Mouse (Mus musculus) liver, postnatal 0 days (tissue): ENCODE results near the gene Gpr26. TPM values are rescaled to one million over a fixed set of nuclear protein-coding genes. Genes with fewer than 3 reads are reported as not detected.

Experiments used
- ATAC-seq: fragments of 200-750 bp; cut with Nextera tagmentation; 2 replicates; pipeline ENCODE4 v1.8.0; 2017; ENCODE audit warnings: mild to moderate bottlenecking, moderate library complexity
- DNase-seq: peaks from one replicate; pipeline ENCODE4 v3.0.0-alpha.2; 2016
- H3K27ac ChIP-seq: fragments of 300-500 bp; sonication (generic); 2 replicates; pipeline ENCODE4 v1.5.1; 2014; ENCODE audit warnings: antibody characterized with exemption, moderate library complexity, mild to moderate bottlenecking, low read depth
- H3K27me3 ChIP-seq: fragments of 300-500 bp; sonication (generic); 2 replicates; pipeline ENCODE4 v1.6.1; 2014; ENCODE audit warnings: low read length, control low read depth, mixed read lengths; ENCODE audit not compliant: insufficient read depth
- H3K36me3 ChIP-seq: fragments of 300-500 bp; sonication (generic); replicated peaks from 2 replicates; pipeline ENCODE4 v1.6.1; 2014; ENCODE audit warnings: mild to moderate bottlenecking, control low read depth, low read length, moderate library complexity, mixed read lengths; ENCODE audit not compliant: insufficient read depth
- H3K4me1 ChIP-seq: fragments of 300-500 bp; sonication (generic); 2 replicates; pipeline ENCODE4 v1.6.1; 2014; ENCODE audit warnings: antibody characterized with exemption, mild to moderate bottlenecking, control low read depth; ENCODE audit not compliant: insufficient read depth
- H3K4me2 ChIP-seq: fragments of 300-500 bp; sonication (generic); 2 replicates; pipeline ENCODE4 v1.6.1; 2014; ENCODE audit warnings: low read depth, mild to moderate bottlenecking, low read length, moderate library complexity, mixed read lengths
- H3K4me3 ChIP-seq: fragments of 300-500 bp; sonication (generic); 2 replicates; pipeline ENCODE4 v1.5.1; 2014; ENCODE audit warnings: low read depth, low read length
- H3K9ac ChIP-seq: fragments of 300-500 bp; sonication (generic); replicated peaks from 2 replicates; pipeline ENCODE4 v1.6.1; 2014; ENCODE audit warnings: mild to moderate bottlenecking, moderate library complexity
- H3K9me3 ChIP-seq: fragments of 300-500 bp; sonication (generic); 2 replicates; pipeline ENCODE4 v1.6.1; 2016; ENCODE audit warnings: mild to moderate bottlenecking, control low read depth, low read length, mixed read lengths
- CTCF ChIP-seq: sonication (generic); IDR thresholded peaks from 2 replicates; pipeline ENCODE4 v1.5.1; 2016; ENCODE audit warnings: antibody characterized with exemption, low read depth
- EP300 ChIP-seq: IDR thresholded peaks from 2 replicates; pipeline ENCODE4 v1.6.1; 2016; ENCODE audit warnings: antibody characterized with exemption, low read depth, mild to moderate bottlenecking
- WGBS: fragments of 180-500 bp; shearing (Covaris S2); extraction: QIAGEN DNeasy Blood & Tissue Kit; methylation state at CpG from one replicate; pipeline ENCODE4 v1.1.7; 2014; ENCODE audit not compliant: insufficient replicate concordance; 5-methylcytosine and 5-hydroxymethylcytosine counted together
- polyA plus RNA-seq: library from polyadenylated mRNA; unstranded; fragments of >200 nt; fragmentation: Nextera tagmentation; extraction: Ambion mirVana; gene quantifications from 2 replicates; pipeline ENCODE4 v1.2.1, GENCODE M21; 2015

Gene Gpr26
- polyA plus RNA-seq, 1 experiment from 2014 or later: not detected

- Histone ChIP-seq H3K9me3 (no peaks in the 10 kb centered on the region), H3K4me2 (no peak overlapping the region), H3K27ac (no peak overlapping the region), H3K36me3 (no peaks in the 10 kb centered on the region), H3K9ac (no peak overlapping the region), H3K27me3 (no peaks in the 10 kb centered on the region), H3K4me3 (no peak overlapping the region), H3K4me1 (no peaks in the 10 kb centered on the region)
- WGBS: 23% methylated on average over 6 of the region's 6 CpGs
- no peak for DNase-seq
- ATAC-seq: no peak
- TF ChIP-seq CTCF (no peak), EP300 (no peak)
Measured at GRCm38 (mm10) chr7:131989056-131989455, 22.8 kb downstream of the Gpr26 start.

DNA sequence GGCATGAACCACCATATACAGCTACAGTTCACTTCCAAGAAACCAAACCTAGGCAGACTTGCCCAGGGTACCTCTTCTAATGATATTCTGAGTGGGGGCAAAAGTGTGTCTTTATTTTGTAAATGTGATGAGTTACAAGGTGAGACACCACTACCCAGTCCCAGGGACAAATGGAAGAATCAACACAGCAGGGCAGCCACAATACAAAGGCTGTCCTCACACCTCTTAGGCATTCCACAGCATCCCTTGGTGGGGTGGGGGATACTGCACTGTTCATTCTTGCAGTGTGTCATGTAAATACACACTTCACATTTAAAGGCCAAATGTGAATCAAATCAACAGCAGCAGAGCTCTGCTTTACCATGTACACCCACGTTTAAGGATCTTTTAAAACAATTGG, 26.0 kb downstream of the Gpr26 start:
- Histone ChIP-seq H3K9ac (no peak overlapping the region), H3K27ac (no peak overlapping the region), H3K27me3 (no peaks in the 10 kb centered on the region), H3K4me1 (no peaks in the 10 kb centered on the region), H3K4me3 (no peak overlapping the region), H3K36me3 (no peaks in the 10 kb centered on the region), H3K4me2 (no peak overlapping the region), H3K9me3 (no peaks in the 10 kb centered on the region)
- 61% methylated on average over 1 of the region's 1 CpGs for WGBS
- TF ChIP-seq EP300: no peak
- no peak for TF ChIP-seq CTCF
- ATAC-seq (no peak), DNase-seq (no peak)

- Histone ChIP-seq H3K36me3 (no peaks in the 10 kb centered on the region), H3K27me3 (no peaks in the 10 kb centered on the region), H3K9me3 (no peaks in the 10 kb centered on the region), H3K4me3 (no peak overlapping the region), H3K4me2 (no peak overlapping the region), H3K9ac (no peak overlapping the region), H3K27ac (no peak overlapping the region), H3K4me1 (no peaks in the 10 kb centered on the region)
- TF ChIP-seq EP300 (no peak), CTCF (no peak)
- 65% methylated on average over 3 of the region's 3 CpGs for WGBS
- no peak for DNase-seq
- no peak for ATAC-seq
Measured at GRCm38 (mm10) chr7:131992873-131993272, 26.6 kb downstream of the Gpr26 start.

DNA sequence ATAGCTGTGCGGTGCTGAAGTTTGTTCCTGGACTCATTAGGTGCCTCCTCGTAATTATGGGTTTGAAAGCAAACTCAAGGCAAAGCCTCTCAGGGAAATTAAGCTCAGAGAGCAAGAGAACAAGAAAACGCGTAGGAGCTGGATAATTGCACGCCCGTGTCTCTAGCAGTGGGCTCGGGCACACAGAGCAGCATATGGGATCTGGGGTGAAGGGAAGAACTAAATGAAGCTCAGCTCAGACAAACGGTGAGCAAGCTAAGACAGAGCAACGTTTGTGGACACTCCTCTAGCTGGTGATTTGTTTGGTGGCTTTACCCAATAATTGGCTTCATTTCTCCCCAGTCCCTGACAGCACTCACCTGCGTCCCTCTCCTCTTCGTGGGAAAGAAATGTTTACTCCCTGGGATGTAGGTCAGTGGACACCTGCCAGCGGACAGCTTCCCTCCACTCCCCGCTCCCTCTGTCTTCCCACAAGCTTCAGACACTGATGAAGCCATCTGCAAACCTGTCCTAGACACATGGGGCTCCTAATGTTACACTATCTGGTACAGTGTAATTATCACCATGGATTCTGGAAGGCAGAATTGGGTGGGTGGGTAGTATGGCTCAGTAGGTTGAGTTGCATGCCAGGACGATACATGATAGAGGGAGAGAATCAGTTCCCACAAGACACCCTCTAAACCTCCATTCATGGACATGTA, 39.9 kb downstream of the Gpr26 start:
- Histone ChIP-seq H3K4me3 (no peak overlapping the region), H3K36me3 (no peaks in the 10 kb centered on the region), H3K4me2 (no peak overlapping the region), H3K9ac (no peak overlapping the region), H3K27me3 (no peaks in the 10 kb centered on the region), H3K27ac (no peak overlapping the region), H3K4me1 (no peaks in the 10 kb centered on the region), H3K9me3 (no peaks in the 10 kb centered on the region)
- TF ChIP-seq EP300 (no peak), CTCF (no peak)
- no peak for DNase-seq
- 75% methylated on average over 14 of the region's 14 CpGs for WGBS
- no peak for ATAC-seq

GRCm38 (mm10) chr7:132009002-132009401, 42.7 kb downstream of the Gpr26 start:
- H3K9ac ChIP-seq: no peak overlapping the region
- WGBS: 66% methylated on average over 7 of the region's 7 CpGs
- H3K27ac ChIP-seq: no peak overlapping the region

DNA sequence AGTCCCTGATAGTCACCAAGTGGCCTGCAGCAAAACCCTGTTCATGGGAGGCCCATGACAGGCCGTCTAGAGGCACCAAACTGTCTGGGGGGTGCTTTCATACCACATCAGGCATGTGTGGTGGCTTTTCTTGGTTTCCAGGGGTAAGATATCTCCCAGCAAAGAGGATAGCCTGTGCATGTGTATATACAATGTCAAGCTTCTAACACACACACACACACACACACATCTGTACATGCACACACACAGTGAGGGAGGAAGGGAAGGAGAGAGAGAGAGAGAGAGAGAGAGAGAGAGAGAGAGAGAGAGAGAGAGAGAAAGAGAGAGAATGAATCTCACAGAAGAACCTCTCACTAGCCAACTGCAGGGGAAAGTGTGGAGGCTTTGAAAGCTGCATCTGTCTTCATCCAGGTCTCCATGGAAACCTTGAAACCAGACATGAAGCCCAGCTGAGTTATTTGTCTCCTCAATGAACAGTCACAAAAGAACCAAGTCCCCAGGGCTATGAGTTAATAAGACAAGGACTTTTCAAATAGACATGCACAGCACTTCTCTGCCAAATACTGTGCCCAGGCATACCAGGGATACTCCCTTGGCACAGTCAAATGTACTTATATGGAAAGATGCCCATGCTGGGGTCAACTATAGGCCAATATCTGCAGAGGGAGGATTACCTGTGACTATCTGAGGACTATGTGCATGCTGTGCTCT, 46.9 kb downstream of the Gpr26 start:
- no peak overlapping the region for H3K27ac ChIP-seq
- no peak overlapping the region for H3K4me2 ChIP-seq
- WGBS: 23% methylated on average over 1 of the region's 1 CpGs
- H3K4me1 ChIP-seq: no peaks in the 10 kb centered on the region
- no peaks in the 10 kb centered on the region for H3K36me3 ChIP-seq
- H3K4me3 ChIP-seq: no peak overlapping the region
- no peak for ATAC-seq
- TF ChIP-seq CTCF (no peak), EP300 (no peak)
- no peak overlapping the region for H3K9ac ChIP-seq
- DNase-seq: no peak
- no peaks in the 10 kb centered on the region for H3K27me3 ChIP-seq
- no peaks in the 10 kb centered on the region for H3K9me3 ChIP-seq

More at GRCm38 (mm10) chr7:132009002-132009401, 42.7 kb downstream of the Gpr26 start:
- DNase-seq: no peak
- Histone ChIP-seq H3K9me3 (no peaks in the 10 kb centered on the region), H3K27me3 (no peaks in the 10 kb centered on the region), H3K4me1 (no peaks in the 10 kb centered on the region), H3K4me2 (no peak overlapping the region), H3K36me3 (no peaks in the 10 kb centered on the region), H3K4me3 (no peak overlapping the region)
- TF ChIP-seq EP300 (no peak), CTCF (no peak)
- ATAC-seq: no peak

DNA sequence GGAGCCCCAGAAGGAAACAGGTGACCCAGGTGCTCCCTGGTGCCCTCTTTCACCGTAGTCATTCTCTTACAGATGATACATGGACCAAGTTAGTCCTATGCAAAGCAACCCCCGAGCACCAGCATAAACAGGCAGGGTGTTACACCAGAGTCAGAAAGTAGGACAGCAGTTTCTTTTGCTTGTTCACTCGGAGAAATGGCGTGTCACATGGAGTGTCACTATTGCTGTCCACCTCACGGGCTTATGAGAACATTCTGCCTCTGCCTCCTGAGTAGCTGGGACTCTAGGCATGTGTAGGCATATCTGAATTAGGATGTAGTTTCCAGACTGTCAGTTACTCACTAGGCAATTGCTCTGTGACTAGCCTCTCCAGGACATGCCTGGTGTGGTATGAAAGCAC, 47.7 kb downstream of the Gpr26 start:
- no peaks in the 10 kb centered on the region for H3K4me1 ChIP-seq
- TF ChIP-seq EP300 (no peak), CTCF (no peak)
- H3K27ac ChIP-seq: no peak overlapping the region
- H3K36me3 ChIP-seq: no peaks in the 10 kb centered on the region
- H3K9ac ChIP-seq: no peak overlapping the region
- 66% methylated on average over 5 of the region's 5 CpGs for WGBS
- no peak overlapping the region for H3K4me2 ChIP-seq
- no peaks in the 10 kb centered on the region for H3K9me3 ChIP-seq
- H3K27me3 ChIP-seq: no peaks in the 10 kb centered on the region
- no peak overlapping the region for H3K4me3 ChIP-seq
- ATAC-seq (no peak), DNase-seq (no peak)
